Mouse (Mus musculus) heart, postnatal 36 days (tissue): ENCODE measurements at regions not wholly inside any gene's neighbourhood (a gene's known extent, or its start where the extent isn't known, plus 50 kb on each side); places are given as distances from the start of the nearest gene placed in this dataset.
A peak's percentile ranks its signal among the peaks of the same experiment; 100 is the strongest.
"Not testable (repeated sequence)": the region's sequence is repeated elsewhere in the genome, so short reads cannot be mapped to it uniquely, and the experiment has no call there.

ENCODE experiments used
- DNase-seq, 2 experiments: peaks; one replicate each; pipeline ENCODE4 v3.0.0; 2021 to 2022
- intact Hi-C: fragments of 180-260 bp; cut with DNase I; formaldehyde crosslinking; loops from one replicate; pipeline ENCODE4 v1.15.1; 2025

- intact Hi-C loops, result no loop called here
These were observed 163.8 kb upstream of the Hapln1 start for GRCm38 (mm10) chr13:89375526-89376474.

GRCm38 (mm10) chr13:89378365-89378764 is 161.2 kb upstream of the Hapln1 start:
- no peak for DNase-seq
- intact Hi-C loops, result no loop called here

More at GRCm38 (mm10) chr13:89375526-89376474, 163.8 kb upstream of the Hapln1 start:
- DNase-seq, result no peak

- intact Hi-C loops, DNase-seq: not testable (repeated sequence)
These were observed 155.9 kb upstream of the Hapln1 start for GRCm38 (mm10) chr13:89383619-89384190.

- intact Hi-C loops, result no loop called here
- DNase-seq, result peak in 1 of 2 experiments; percentile 2
These were observed 154.9 kb upstream of the Hapln1 start for GRCm38 (mm10) chr13:89384598-89385145.

- no peak for DNase-seq
- intact Hi-C loops, result no loop called here
These were observed 152.2 kb upstream of the Hapln1 start for GRCm38 (mm10) chr13:89387416-89387815.

GRCm38 (mm10) chr13:89389149-89389548 is 150.4 kb upstream of the Hapln1 start:
- no peak for DNase-seq
- intact Hi-C loops, result no loop called here

- DNase-seq, result no peak
- intact Hi-C loops, result no loop called here
These were observed 144.8 kb upstream of the Hapln1 start for GRCm38 (mm10) chr13:89394717-89395344.

GRCm38 (mm10) chr13:89395851-89396250 is 143.7 kb upstream of the Hapln1 start:
- DNase-seq, result no peak

GRCm38 (mm10) chr13:89401084-89401671 is 138.4 kb upstream of the Hapln1 start:
- DNase-seq, result no peak
- intact Hi-C loops, result no loop called here

More at GRCm38 (mm10) chr13:89395851-89396250, 143.7 kb upstream of the Hapln1 start:
- intact Hi-C loops, result no loop called here

GRCm38 (mm10) chr13:89410504-89410903 is 129.1 kb upstream of the Hapln1 start:
- intact Hi-C loops, result no loop called here
- DNase-seq, result no peak

GRCm38 (mm10) chr13:89412768-89413487 is 126.7 kb upstream of the Hapln1 start:
- intact Hi-C loops, result no loop called here
- DNase-seq, result no peak

- no peak for DNase-seq
- intact Hi-C loops, result loop anchor here (1.0 kb wide), 1 partner anchor 39 kb away; no protein-coding TSS in a partner anchor
These were observed 120.8 kb upstream of the Hapln1 start for GRCm38 (mm10) chr13:89418804-89419203.

- no peak for DNase-seq
- intact Hi-C loops, result no loop called here
These were observed 117.8 kb upstream of the Hapln1 start for GRCm38 (mm10) chr13:89421833-89422232.

GRCm38 (mm10) chr13:89423491-89423890 is 116.1 kb upstream of the Hapln1 start:
- intact Hi-C loops, result no loop called here
- DNase-seq, result no peak

- intact Hi-C loops, result no loop called here
- no peak for DNase-seq
These were observed 111.1 kb upstream of the Hapln1 start for GRCm38 (mm10) chr13:89428272-89429071.

GRCm38 (mm10) chr13:89444847-89445246 is 94.7 kb upstream of the Hapln1 start:
- intact Hi-C loops, result no loop called here

GRCm38 (mm10) chr13:89453819-89454218 is 85.8 kb upstream of the Hapln1 start:
- no peak for DNase-seq
- intact Hi-C loops, result no loop called here

More at GRCm38 (mm10) chr13:89444847-89445246, 94.7 kb upstream of the Hapln1 start:
- DNase-seq, result no peak

GRCm38 (mm10) chr13:89454249-89455018 is 85.2 kb upstream of the Hapln1 start:
- intact Hi-C loops, result no loop called here
- no peak for DNase-seq
